Mouse (Mus musculus): ENCODE measurements around the gene Pigk. TPM values are rescaled to one million over a fixed set of nuclear protein-coding genes. Genes with fewer than 3 reads are reported as not detected.
"Not testable (repeated sequence)": the region's sequence is repeated elsewhere in the genome, so short reads cannot be mapped to it uniquely, and the experiment has no call there.

Gene Pigk
- total and polyA plus RNA-seq, 3 experiments: 6.4 to 28.1 (median 24.0) TPM

GRCm38 (mm10) chr3:152776872-152777540, 63.1 kb downstream of the Pigk start:
- intact Hi-C loops (cut with DNase I): no loop called here

GRCm38 (mm10) chr3:152779819-152780218, 65.9 kb downstream of the Pigk start:
- Histone ChIP-seq H3K4me3 (no peak overlapping the region), H3K27me3 (ENCODE audit: control insufficient read depth, insufficient read depth, low read length) (no peaks in the 10 kb centered on the region), H3K9ac (ENCODE audit: low read depth, low read length) (no peak overlapping the region), H3K27ac (no peak overlapping the region), H3K36me3 (ENCODE audit: control insufficient read depth, insufficient read depth, low read length) (no peaks in the 10 kb centered on the region), H3K79me2 (replicated peaks; ENCODE audit: control insufficient read depth, insufficient read depth, low read length) (no peaks in the 10 kb centered on the region), H3K4me1 (ENCODE audit: control insufficient read depth, insufficient read depth, low read length) (no peaks in the 10 kb centered on the region)
- intact Hi-C loops (cut with DNase I): loop anchor here (5.0 kb wide), 2 partner anchors 177 to 722 kb away; no protein-coding TSS in a partner anchor
- no peak for TF ChIP-seq EP300 (IDR thresholded peaks at IDR 0.05; ENCODE audit: insufficient read depth, low read depth, low read length)
- TF ChIP-seq POLR2A (IDR thresholded peaks at IDR 0.05; ENCODE audit: insufficient read depth, low read depth, low read length): no peak
- no peak for TF ChIP-seq CTCF (IDR thresholded peaks at IDR 0.05)
- WGBS: 89% methylated on average over 4 of the region's 4 CpGs
- DNase-seq: no peak

More at GRCm38 (mm10) chr3:152776872-152777540, 63.1 kb downstream of the Pigk start:
- Histone ChIP-seq H3K27ac (no peak overlapping the region), H3K9ac (ENCODE audit: low read depth, low read length) (no peak overlapping the region), H3K4me1 (ENCODE audit: control insufficient read depth, insufficient read depth, low read length) (no peaks in the 10 kb centered on the region), H3K4me3 (no peak overlapping the region), H3K36me3 (ENCODE audit: control insufficient read depth, insufficient read depth, low read length) (no peaks in the 10 kb centered on the region), H3K27me3 (ENCODE audit: control insufficient read depth, insufficient read depth, low read length) (no peaks in the 10 kb centered on the region), H3K79me2 (replicated peaks; ENCODE audit: control insufficient read depth, insufficient read depth, low read length) (no peaks in the 10 kb centered on the region)
- WGBS: 87% methylated on average over 16 of the region's 16 CpGs
- no peak for DNase-seq
- TF ChIP-seq POLR2A (IDR thresholded peaks at IDR 0.05; ENCODE audit: insufficient read depth, low read depth, low read length): no peak
- TF ChIP-seq EP300 (IDR thresholded peaks at IDR 0.05; ENCODE audit: insufficient read depth, low read depth, low read length): no peak
- no peak for TF ChIP-seq CTCF (IDR thresholded peaks at IDR 0.05)

DNA sequence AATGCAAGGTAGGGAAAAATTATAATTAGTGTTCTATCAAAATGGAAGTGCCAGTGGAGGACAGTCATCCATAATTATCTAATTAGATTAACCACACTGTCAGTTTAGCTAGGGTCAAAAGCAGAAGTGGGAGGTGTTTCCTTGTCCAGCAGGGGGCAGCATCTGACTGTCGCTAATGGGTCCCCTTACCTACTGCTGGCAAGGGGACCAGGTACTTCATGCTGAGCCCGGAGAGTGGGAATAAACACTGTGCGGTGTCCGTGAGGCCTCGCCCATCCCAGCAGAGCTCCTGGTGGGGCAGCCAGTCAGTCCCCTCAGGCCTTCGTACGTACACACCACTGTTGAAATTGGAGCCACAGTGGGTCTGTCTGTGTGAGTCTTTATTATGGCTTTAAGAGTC, 69.9 kb downstream of the Pigk start:
- Histone ChIP-seq H3K4me3 (no peak overlapping the region), H3K9ac (ENCODE audit: low read depth, low read length) (no peak overlapping the region), H3K27ac (no peak overlapping the region), H3K36me3 (ENCODE audit: control insufficient read depth, insufficient read depth, low read length) (no peaks in the 10 kb centered on the region), H3K27me3 (ENCODE audit: control insufficient read depth, insufficient read depth, low read length) (no peaks in the 10 kb centered on the region), H3K4me1 (ENCODE audit: control insufficient read depth, insufficient read depth, low read length) (no peaks in the 10 kb centered on the region), H3K79me2 (replicated peaks; ENCODE audit: control insufficient read depth, insufficient read depth, low read length) (no peaks in the 10 kb centered on the region)
- DNase-seq: peak; percentile 43 to 59
- 48% methylated on average over 7 of the region's 7 CpGs for WGBS
- no peak for TF ChIP-seq POLR2A (IDR thresholded peaks at IDR 0.05; ENCODE audit: insufficient read depth, low read depth, low read length)
- peak; percentile 90 for TF ChIP-seq CTCF (IDR thresholded peaks at IDR 0.05)
- TF ChIP-seq EP300 (IDR thresholded peaks at IDR 0.05; ENCODE audit: insufficient read depth, low read depth, low read length): 0 out of 2 replicates have a peak, but pooled peaks have one; percentile 19
- intact Hi-C loops (cut with DNase I): loop anchor here (2.0 to 5.0 kb wide), 3 partner anchors 174 to 869 kb away; no protein-coding TSS in a partner anchor

DNA sequence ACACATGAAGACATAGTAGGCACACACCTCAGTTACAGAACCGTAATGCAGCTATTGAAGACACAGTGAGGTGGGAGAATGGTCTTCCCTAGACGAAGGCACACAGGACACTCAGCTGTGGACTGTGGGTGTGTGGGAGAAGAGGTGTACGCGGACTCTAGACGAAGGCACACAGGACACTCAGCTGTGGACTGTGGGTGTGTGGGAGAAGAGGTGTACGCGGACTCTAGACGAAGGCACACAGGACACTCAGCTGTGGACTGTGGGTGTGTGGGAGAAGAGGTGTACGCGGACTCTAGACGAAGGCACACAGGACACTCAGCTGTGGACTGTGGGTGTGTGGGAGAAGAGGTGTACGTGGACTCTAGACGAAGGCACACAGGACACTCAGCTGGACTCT, 70.5 kb downstream of the Pigk start:
- not testable (repeated sequence) for H3K9ac ChIP-seq (ENCODE audit: low read depth, low read length); H3K79me2 ChIP-seq (replicated peaks; ENCODE audit: control insufficient read depth, insufficient read depth, low read length); H3K4me3 ChIP-seq; H3K4me1 ChIP-seq (ENCODE audit: control insufficient read depth, insufficient read depth, low read length); H3K27me3 ChIP-seq (ENCODE audit: control insufficient read depth, insufficient read depth, low read length); DNase-seq; H3K27ac ChIP-seq; H3K36me3 ChIP-seq (ENCODE audit: control insufficient read depth, insufficient read depth, low read length)
- 95% methylated on average over 10 of the region's 13 CpGs for WGBS
- intact Hi-C loops (cut with DNase I): loop anchor here (2.0 to 5.0 kb wide), 3 partner anchors 173 to 868 kb away; no protein-coding TSS in a partner anchor

DNA sequence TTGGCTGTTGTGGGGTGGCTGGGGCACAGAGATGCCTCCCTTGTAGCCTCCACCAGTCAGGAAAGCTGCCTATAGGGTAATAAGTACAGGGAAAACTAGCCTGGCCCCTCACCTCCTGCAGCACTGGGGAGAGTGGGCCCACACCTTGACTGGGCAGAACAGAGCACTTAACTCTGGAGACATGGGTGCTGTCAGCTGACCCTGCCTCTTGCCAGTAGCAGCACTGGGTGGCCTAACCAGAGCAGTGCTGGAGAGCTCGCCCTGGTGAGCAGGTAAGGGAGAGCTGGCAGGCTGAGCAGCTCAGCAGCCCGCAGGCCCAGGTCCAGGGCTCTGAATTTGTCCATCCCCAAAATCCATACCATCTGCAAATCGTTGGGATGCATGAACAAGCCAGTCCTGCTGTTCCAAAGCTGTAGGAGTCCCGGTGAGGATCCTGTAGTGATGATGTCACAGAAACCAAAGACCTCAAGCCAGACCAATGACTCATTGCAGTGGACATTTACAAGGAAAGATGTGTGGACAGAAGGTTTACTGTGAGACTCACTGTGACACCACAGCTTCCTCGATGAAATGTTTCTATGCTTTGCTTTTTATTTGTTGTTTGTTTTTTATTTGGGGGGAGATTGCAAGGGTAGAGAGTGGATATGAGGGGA, 74.5 kb downstream of the Pigk start:
- DNase-seq; H3K27me3 ChIP-seq (ENCODE audit: control insufficient read depth, insufficient read depth, low read length); H3K9ac ChIP-seq (ENCODE audit: low read depth, low read length); H3K36me3 ChIP-seq (ENCODE audit: control insufficient read depth, insufficient read depth, low read length); intact Hi-C loops (cut with DNase I); H3K79me2 ChIP-seq (replicated peaks; ENCODE audit: control insufficient read depth, insufficient read depth, low read length); H3K4me3 ChIP-seq; H3K4me1 ChIP-seq (ENCODE audit: control insufficient read depth, insufficient read depth, low read length); H3K27ac ChIP-seq: not testable (repeated sequence)
- 76% methylated on average over 5 of the region's 5 CpGs for WGBS

GRCm38 (mm10) chr3:152792601-152793000, 78.7 kb downstream of the Pigk start:
- H3K36me3 ChIP-seq (ENCODE audit: control insufficient read depth, insufficient read depth, low read length): no peaks in the 10 kb centered on the region
- intact Hi-C loops (cut with DNase I): no loop called here
- H3K9ac ChIP-seq (ENCODE audit: low read depth, low read length): no peak overlapping the region
- H3K4me1 ChIP-seq (ENCODE audit: control insufficient read depth, insufficient read depth, low read length): no peaks in the 10 kb centered on the region
- TF ChIP-seq CTCF (IDR thresholded peaks at IDR 0.05) (no peak), EP300 (IDR thresholded peaks at IDR 0.05; ENCODE audit: insufficient read depth, low read depth, low read length) (no peak), POLR2A (IDR thresholded peaks at IDR 0.05; ENCODE audit: insufficient read depth, low read depth, low read length) (no peak)
- H3K27ac ChIP-seq: no peak overlapping the region
- 79% methylated on average over 5 of the region's 5 CpGs for WGBS
- H3K79me2 ChIP-seq (replicated peaks; ENCODE audit: control insufficient read depth, insufficient read depth, low read length): no peaks in the 10 kb centered on the region
- H3K4me3 ChIP-seq: no peak overlapping the region
- no peaks in the 10 kb centered on the region for H3K27me3 ChIP-seq (ENCODE audit: control insufficient read depth, insufficient read depth, low read length)
- DNase-seq: no peak

Data from heart, adult 2 months (tissue).